Mouse (Mus musculus): ENCODE data around the gene Hopx. TPM values are rescaled to one million over a fixed set of nuclear protein-coding genes. Genes with fewer than 3 reads are reported as not detected.

The Hopx gene
- total RNA-seq, 1 experiment: 4.9 TPM

- no peak for DNase-seq (ENCODE audit: low read depth, low spot score)
- no peaks in the 10 kb centered on the region for H3K36me3 ChIP-seq (ENCODE audit: control insufficient read depth, insufficient read depth, low read length, poor library complexity, severe bottlenecking)
Measured at GRCm38 (mm10) chr5:77136684-77137224, 21.8 kb upstream of the Hopx start.

DNA sequence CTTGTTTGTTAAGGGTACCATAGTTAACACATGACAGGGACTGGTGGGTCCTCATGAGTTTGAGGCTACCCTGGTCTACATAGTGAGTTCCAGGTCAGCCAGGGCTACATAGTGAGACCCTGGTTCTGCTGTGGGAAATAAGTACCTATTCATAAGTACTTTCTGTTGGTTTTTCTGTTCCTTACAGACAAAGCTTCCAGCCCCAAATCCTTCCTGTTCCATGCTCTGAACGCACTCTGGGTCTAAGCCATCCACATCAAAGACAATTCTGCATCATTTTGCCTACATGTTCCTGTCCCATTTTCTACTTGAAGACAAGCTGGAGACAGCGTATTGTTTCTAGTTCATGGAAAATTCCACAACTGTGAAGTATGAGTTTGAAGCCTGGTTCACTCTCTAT, 20.0 kb upstream of the Hopx start:
- no peak overlapping the region for H3K9ac ChIP-seq (ENCODE audit: insufficient read depth, low read depth, low read length, poor library complexity, severe bottlenecking)
- no peaks in the 10 kb centered on the region for H3K36me3 ChIP-seq (ENCODE audit: control insufficient read depth, insufficient read depth, low read length, poor library complexity, severe bottlenecking)
- no peak for TF ChIP-seq ZNF384 (IDR thresholded peaks at IDR 0.05; ENCODE audit: low read depth, low read length)
- TF ChIP-seq CHD2 (IDR thresholded peaks at IDR 0.05; ENCODE audit: low read depth, low read length): no peak
- no peak for TF ChIP-seq HCFC1 (IDR thresholded peaks at IDR 0.05; ENCODE audit: borderline replicate concordance, insufficient read depth, low read length)
- TF ChIP-seq MAFK (IDR thresholded peaks at IDR 0.05; ENCODE audit: insufficient read depth, low read depth, low read length): no peak
- TF ChIP-seq ZC3H11A (IDR thresholded peaks at IDR 0.05; ENCODE audit: borderline replicate concordance, low read depth, low read length): no peak
- H3K9me3 ChIP-seq (ENCODE audit: control insufficient read depth, insufficient read depth, low read depth, low read length): no peaks in the 10 kb centered on the region
- DNase-seq (ENCODE audit: low read depth, low spot score): no peak
- H3K4me3 ChIP-seq (ENCODE audit: insufficient read depth in 1 of 2, low read depth in 1 of 2, low read length in 2 of 2, poor library complexity in 1 of 2, severe bottlenecking in 1 of 2): no peak overlapping the region
- H3K27ac ChIP-seq (ENCODE audit: insufficient read depth, low read depth, low read length, poor library complexity, severe bottlenecking): no peak overlapping the region
- H3K4me1 ChIP-seq (ENCODE audit: control insufficient read depth in 2 of 2, insufficient read depth in 2 of 2, low read length in 2 of 2, poor library complexity in 1 of 2): peaks cover 3 to 5% of the 10 kb centered on the region in 2 experiments; a peak in 2 of 4 replicates
- in situ Hi-C loops (cut with MboI; ENCODE audit: low sequenced_read_pairs in 2 of 2, unreplicated experiment in 2 of 2): no loop called here

More at GRCm38 (mm10) chr5:77136684-77137224, 21.8 kb upstream of the Hopx start:
- H3K4me3 ChIP-seq (ENCODE audit: insufficient read depth in 1 of 2, low read depth in 1 of 2, low read length in 2 of 2, poor library complexity in 1 of 2, severe bottlenecking in 1 of 2): no peak overlapping the region
- no peak overlapping the region for H3K27ac ChIP-seq (ENCODE audit: insufficient read depth, low read depth, low read length, poor library complexity, severe bottlenecking)
- H3K9ac ChIP-seq (ENCODE audit: insufficient read depth, low read depth, low read length, poor library complexity, severe bottlenecking): no peak overlapping the region
- peaks cover 4 to 5% of the 10 kb centered on the region in 2 experiments; a peak in 2 of 4 replicates for H3K4me1 ChIP-seq (ENCODE audit: control insufficient read depth in 2 of 2, insufficient read depth in 2 of 2, low read length in 2 of 2, poor library complexity in 1 of 2)
- in situ Hi-C loops (cut with MboI; ENCODE audit: low sequenced_read_pairs in 2 of 2, unreplicated experiment in 2 of 2): no loop called here
- no peaks in the 10 kb centered on the region for H3K9me3 ChIP-seq (ENCODE audit: control insufficient read depth, insufficient read depth, low read depth, low read length)
- no peak for TF ChIP-seq ZC3H11A (IDR thresholded peaks at IDR 0.05; ENCODE audit: borderline replicate concordance, low read depth, low read length)

DNA sequence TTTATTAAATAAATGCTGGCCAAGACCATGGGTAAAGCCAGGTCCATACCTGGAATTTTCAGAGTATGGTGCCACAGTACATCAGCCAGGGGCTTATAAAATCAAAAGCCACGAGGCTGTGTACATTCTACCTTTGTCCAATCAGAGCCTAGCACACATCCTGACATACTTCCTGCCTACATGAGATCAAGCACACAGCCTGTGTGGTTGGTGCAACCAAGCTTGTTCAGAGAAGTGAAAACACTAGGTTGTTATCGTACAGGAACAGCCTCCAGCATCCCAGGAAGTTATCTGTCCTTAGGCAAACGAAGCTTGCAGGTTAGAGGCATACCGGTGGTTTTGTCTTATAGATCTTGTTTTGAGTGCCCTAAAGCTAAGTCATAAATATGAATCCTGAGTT, 19.5 kb upstream of the Hopx start:
- Histone ChIP-seq H3K9me3 (ENCODE audit: control insufficient read depth, insufficient read depth, low read depth, low read length) (no peaks in the 10 kb centered on the region), H3K27ac (ENCODE audit: insufficient read depth, low read depth, low read length, poor library complexity, severe bottlenecking) (no peak overlapping the region), H3K36me3 (ENCODE audit: control insufficient read depth, insufficient read depth, low read length, poor library complexity, severe bottlenecking) (no peaks in the 10 kb centered on the region), H3K9ac (ENCODE audit: insufficient read depth, low read depth, low read length, poor library complexity, severe bottlenecking) (no peak overlapping the region), H3K4me3 (ENCODE audit: insufficient read depth in 1 of 2, low read depth in 1 of 2, low read length in 2 of 2, poor library complexity in 1 of 2, severe bottlenecking in 1 of 2) (no peak overlapping the region), H3K4me1 (ENCODE audit: control insufficient read depth in 2 of 2, insufficient read depth in 2 of 2, low read length in 2 of 2, poor library complexity in 1 of 2) (peaks cover 2 to 5% of the 10 kb centered on the region in 2 experiments; a peak in 2 of 4 replicates)
- DNase-seq (ENCODE audit: low read depth, low spot score): no peak
- in situ Hi-C loops (cut with MboI; ENCODE audit: low sequenced_read_pairs in 2 of 2, unreplicated experiment in 2 of 2): no loop called here
- no peak for TF ChIP-seq CHD2 (IDR thresholded peaks at IDR 0.05; ENCODE audit: low read depth, low read length)
- no peak for TF ChIP-seq HCFC1 (IDR thresholded peaks at IDR 0.05; ENCODE audit: borderline replicate concordance, insufficient read depth, low read length)
- no peak for TF ChIP-seq ZC3H11A (IDR thresholded peaks at IDR 0.05; ENCODE audit: borderline replicate concordance, low read depth, low read length)
- TF ChIP-seq ZNF384 (IDR thresholded peaks at IDR 0.05; ENCODE audit: low read depth, low read length): no peak
- TF ChIP-seq MAFK (IDR thresholded peaks at IDR 0.05; ENCODE audit: insufficient read depth, low read depth, low read length): no peak

GRCm38 (mm10) chr5:77133960-77134359, 19.0 kb upstream of the Hopx start:
- no peak for TF ChIP-seq HCFC1 (IDR thresholded peaks at IDR 0.05; ENCODE audit: borderline replicate concordance, insufficient read depth, low read length)
- TF ChIP-seq MAFK (IDR thresholded peaks at IDR 0.05; ENCODE audit: insufficient read depth, low read depth, low read length): peak; percentile 59; the same call in 1 of the 2 replicates
- Histone ChIP-seq H3K27ac (ENCODE audit: insufficient read depth, low read depth, low read length, poor library complexity, severe bottlenecking) (no peak overlapping the region), H3K36me3 (ENCODE audit: control insufficient read depth, insufficient read depth, low read length, poor library complexity, severe bottlenecking) (no peaks in the 10 kb centered on the region), H3K4me1 (ENCODE audit: control insufficient read depth in 2 of 2, insufficient read depth in 2 of 2, low read length in 2 of 2, poor library complexity in 1 of 2) (peaks cover 2 to 5% of the 10 kb centered on the region in 2 experiments; a peak in 2 of 4 replicates), H3K9me3 (ENCODE audit: control insufficient read depth, insufficient read depth, low read depth, low read length) (no peaks in the 10 kb centered on the region), H3K9ac (ENCODE audit: insufficient read depth, low read depth, low read length, poor library complexity, severe bottlenecking) (no peak overlapping the region), H3K4me3 (ENCODE audit: insufficient read depth in 1 of 2, low read depth in 1 of 2, low read length in 2 of 2, poor library complexity in 1 of 2, severe bottlenecking in 1 of 2) (no peak overlapping the region)
- DNase-seq (ENCODE audit: low read depth, low spot score): no peak
- in situ Hi-C loops (cut with MboI; ENCODE audit: low sequenced_read_pairs in 2 of 2, unreplicated experiment in 2 of 2): no loop called here

All from ES-E14 (cell line).